Mouse (Mus musculus): ENCODE results near the gene Flot2.

- TF ChIP-seq GATA1 (IDR thresholded peaks at IDR 0.05; ENCODE audit: low read length) (no peak), TAL1 (IDR thresholded peaks at IDR 0.05; ENCODE audit: low read length) (no peak)
These were observed 66.8 kb downstream of the Flot2 start for GRCm38 (mm10) chr11:78104501-78104900.

Measured in erythroblast, embryonic 14.5 days (primary cell).